Mouse (Mus musculus) neural tube, embryonic 13.5 days (tissue): ENCODE results near the gene Erbb4. TPM values are rescaled to one million over a fixed set of nuclear protein-coding genes. Genes with fewer than 3 reads are reported as not detected.
"Not testable (repeated sequence)": the region's sequence is repeated elsewhere in the genome, so short reads cannot be mapped to it uniquely, and the experiment has no call there.

Source experiments
- ATAC-seq: fragments of 200-750 bp; cut with Nextera tagmentation; 2 replicates; pipeline ENCODE4 v1.8.0; 2017; ENCODE audit warnings: low read depth, mild to moderate bottlenecking, moderate TSS enrichment, moderate library complexity
- H3K27ac ChIP-seq: fragments of 300-500 bp; sonication (generic); replicated peaks from 2 replicates; pipeline ENCODE4 v1.5.1; 2015; ENCODE audit warnings: moderate library complexity, mild to moderate bottlenecking, inconsistent platforms
- H3K27me3 ChIP-seq: fragments of 300-500 bp; sonication (generic); 2 replicates; pipeline ENCODE4 v1.6.1; 2015; ENCODE audit warnings: mild to moderate bottlenecking, inconsistent platforms
- H3K36me3 ChIP-seq: fragments of 300-500 bp; sonication (generic); 2 replicates; pipeline ENCODE4 v1.6.1; 2015; ENCODE audit warnings: mild to moderate bottlenecking, inconsistent platforms
- H3K4me1 ChIP-seq: fragments of 300-500 bp; sonication (generic); replicated peaks from 2 replicates; pipeline ENCODE4 v1.6.1; 2015; ENCODE audit warnings: inconsistent platforms
- H3K4me2 ChIP-seq: fragments of 300-500 bp; sonication (generic); 2 replicates; pipeline ENCODE4 v1.6.1; 2015; ENCODE audit warnings: inconsistent platforms, mild to moderate bottlenecking, moderate library complexity
- H3K4me3 ChIP-seq: fragments of 300-500 bp; sonication (generic); 2 replicates; pipeline ENCODE4 v1.5.1; 2015; ENCODE audit warnings: mild to moderate bottlenecking, inconsistent platforms
- H3K9ac ChIP-seq: fragments of 300-500 bp; sonication (generic); 2 replicates; pipeline ENCODE4 v1.6.1; 2015; ENCODE audit warnings: moderate library complexity, mild to moderate bottlenecking, inconsistent platforms
- H3K9me3 ChIP-seq: fragments of 300-500 bp; sonication (generic); 2 replicates; pipeline ENCODE4 v1.6.1; 2016; ENCODE audit warnings: inconsistent platforms
- WGBS: fragments of 180-500 bp; shearing (Covaris S2); methylation state at CpG from one replicate; pipeline ENCODE4 v1.1.7; 2015; 5-methylcytosine and 5-hydroxymethylcytosine counted together
- polyA plus RNA-seq: library from polyadenylated mRNA; unstranded; fragments of >200 nt; fragmentation: Nextera tagmentation; extraction: Ambion mirVana; gene quantifications from 2 replicates; pipeline ENCODE4 v1.2.1, GENCODE M21; 2015

Erbb4 gene
- polyA plus RNA-seq, 1 experiment from 2014 or later = 13.6 TPM

- Histone ChIP-seq H3K9me3 (no peaks in the 10 kb centered on the region), H3K4me3 (no peak overlapping the region), H3K9ac (no peak overlapping the region), H3K27me3 (no peaks in the 10 kb centered on the region), H3K4me2 (no peak overlapping the region), H3K4me1 (0 out of 2 replicates have a peak, but pooled peaks cover 3% of the 10 kb centered on the region), H3K36me3 (no peaks in the 10 kb centered on the region), H3K27ac (no peak overlapping the region)
- no peak for ATAC-seq
- WGBS = 73% methylated on average over 1 of the region's 1 CpGs
Observed at GRCm38 (mm10) chr1:68831575-68831974, 276.3 kb downstream of the Erbb4 start.

GRCm38 (mm10) chr1:68830501-68831239 is 277.2 kb downstream of the Erbb4 start:
- Histone ChIP-seq H3K27me3 (no peaks in the 10 kb centered on the region), H3K27ac (no peak overlapping the region), H3K4me2 (no peak overlapping the region), H3K4me1 (0 out of 2 replicates have a peak, but pooled peaks cover 3% of the 10 kb centered on the region), H3K9me3 (no peaks in the 10 kb centered on the region), H3K9ac (no peak overlapping the region), H3K4me3 (no peak overlapping the region), H3K36me3 (no peaks in the 10 kb centered on the region)
- 82% methylated on average over 2 of the region's 2 CpGs for WGBS
- ATAC-seq = no peak

GRCm38 (mm10) chr1:68823116-68823644 is 284.7 kb downstream of the Erbb4 start:
- Histone ChIP-seq H3K9ac (no peak overlapping the region), H3K27ac (no peak overlapping the region), H3K4me2 (no peak overlapping the region), H3K27me3 (no peaks in the 10 kb centered on the region), H3K4me1 (no peaks in the 10 kb centered on the region), H3K4me3 (no peak overlapping the region), H3K36me3 (no peaks in the 10 kb centered on the region), H3K9me3 (no peaks in the 10 kb centered on the region)
- no peak for ATAC-seq
- 71% methylated on average over 2 of the region's 2 CpGs for WGBS

GRCm38 (mm10) chr1:68806711-68807110 is 301.1 kb downstream of the Erbb4 start:
- 64% methylated on average over 2 of the region's 2 CpGs for WGBS
- no peak for ATAC-seq
- Histone ChIP-seq H3K36me3 (no peaks in the 10 kb centered on the region), H3K4me1 (peaks cover 5% of the 10 kb centered on the region; the same call in 1 of the 2 replicates), H3K27me3 (no peaks in the 10 kb centered on the region), H3K4me3 (no peak overlapping the region), H3K9ac (no peak overlapping the region), H3K9me3 (no peaks in the 10 kb centered on the region), H3K4me2 (no peak overlapping the region), H3K27ac (0 out of 2 replicates have a peak overlapping the region, but pooled peaks have one; percentile 9)

GRCm38 (mm10) chr1:68787409-68788015 is 320.3 kb downstream of the Erbb4 start:
- 38% methylated on average over 4 of the region's 4 CpGs for WGBS
- H3K4me3 ChIP-seq = no peak overlapping the region
- no peak overlapping the region for H3K9ac ChIP-seq
- H3K36me3 ChIP-seq = no peaks in the 10 kb centered on the region
- ATAC-seq = 0 out of 2 replicates have a peak, but pooled peaks have one; percentile 23
- no peak overlapping the region for H3K4me2 ChIP-seq
- H3K9me3 ChIP-seq = no peaks in the 10 kb centered on the region
- H3K27me3 ChIP-seq = no peaks in the 10 kb centered on the region
- H3K27ac ChIP-seq = no peak overlapping the region
- peaks cover 8% of the 10 kb centered on the region for H3K4me1 ChIP-seq

GRCm38 (mm10) chr1:68780653-68781052 is 327.2 kb downstream of the Erbb4 start:
- H3K9me3 ChIP-seq = no peaks in the 10 kb centered on the region
- no peak overlapping the region for H3K4me2 ChIP-seq
- 0 out of 2 replicates have a peak, but pooled peaks cover 5% of the 10 kb centered on the region for H3K4me1 ChIP-seq
- no peak overlapping the region for H3K9ac ChIP-seq
- H3K27me3 ChIP-seq = no peaks in the 10 kb centered on the region
- H3K4me3 ChIP-seq = no peak overlapping the region
- ATAC-seq = no peak
- H3K36me3 ChIP-seq = no peaks in the 10 kb centered on the region
- WGBS = 12% methylated on average over 2 of the region's 2 CpGs
- H3K27ac ChIP-seq = no peak overlapping the region

GRCm38 (mm10) chr1:68780032-68780431 is 327.8 kb downstream of the Erbb4 start:
- Histone ChIP-seq H3K9me3 (no peaks in the 10 kb centered on the region), H3K4me1 (0 out of 2 replicates have a peak, but pooled peaks cover 5% of the 10 kb centered on the region), H3K27me3 (no peaks in the 10 kb centered on the region), H3K36me3 (no peaks in the 10 kb centered on the region), H3K4me3 (no peak overlapping the region), H3K27ac (no peak overlapping the region), H3K4me2 (no peak overlapping the region), H3K9ac (no peak overlapping the region)
- 86% methylated on average over 1 of the region's 1 CpGs for WGBS
- no peak for ATAC-seq

GRCm38 (mm10) chr1:68766095-68766494 is 341.8 kb downstream of the Erbb4 start:
- H3K27me3 ChIP-seq, H3K4me3 ChIP-seq, H3K4me1 ChIP-seq, H3K36me3 ChIP-seq, H3K4me2 ChIP-seq, H3K27ac ChIP-seq, ATAC-seq, H3K9me3 ChIP-seq, H3K9ac ChIP-seq: not testable (repeated sequence)

- ATAC-seq = no peak
- Histone ChIP-seq H3K27me3 (no peaks in the 10 kb centered on the region), H3K4me2 (no peak overlapping the region), H3K9me3 (no peaks in the 10 kb centered on the region), H3K9ac (no peak overlapping the region), H3K27ac (no peak overlapping the region), H3K4me1 (peaks cover 8% of the 10 kb centered on the region; the same call in 1 of the 2 replicates), H3K36me3 (no peaks in the 10 kb centered on the region), H3K4me3 (no peak overlapping the region)
- WGBS = 70% methylated on average over 5 of the region's 5 CpGs
Observed at GRCm38 (mm10) chr1:68762456-68762855, 345.4 kb downstream of the Erbb4 start.

- peaks cover 3% of the 10 kb centered on the region; the same call in 1 of the 2 replicates for H3K4me1 ChIP-seq
- ATAC-seq = peak; percentile 67
- no peaks in the 10 kb centered on the region for H3K27me3 ChIP-seq
- WGBS = 0% methylated on average over 1 of the region's 1 CpGs
- H3K36me3 ChIP-seq = no peaks in the 10 kb centered on the region
- no peak overlapping the region for H3K9ac ChIP-seq
- H3K9me3 ChIP-seq = no peaks in the 10 kb centered on the region
- no peak overlapping the region for H3K4me2 ChIP-seq
- H3K4me3 ChIP-seq = no peak overlapping the region
- no peak overlapping the region for H3K27ac ChIP-seq
Observed at GRCm38 (mm10) chr1:68748976-68749375, 358.9 kb downstream of the Erbb4 start.

GRCm38 (mm10) chr1:68681478-68681877 is 426.4 kb downstream of the Erbb4 start:
- H3K36me3 ChIP-seq = no peaks in the 10 kb centered on the region
- no peaks in the 10 kb centered on the region for H3K4me1 ChIP-seq
- ATAC-seq = no peak
- no peak overlapping the region for H3K4me2 ChIP-seq
- H3K9ac ChIP-seq = no peak overlapping the region
- no peaks in the 10 kb centered on the region for H3K27me3 ChIP-seq
- H3K27ac ChIP-seq = no peak overlapping the region
- H3K9me3 ChIP-seq = no peaks in the 10 kb centered on the region
- no peak overlapping the region for H3K4me3 ChIP-seq

- WGBS = 53% methylated on average over 4 of the region's 4 CpGs
- Histone ChIP-seq H3K9me3 (no peaks in the 10 kb centered on the region), H3K27me3 (no peaks in the 10 kb centered on the region), H3K27ac (no peak overlapping the region), H3K4me2 (no peak overlapping the region), H3K4me1 (no peaks in the 10 kb centered on the region), H3K36me3 (no peaks in the 10 kb centered on the region), H3K9ac (no peak overlapping the region), H3K4me3 (no peak overlapping the region)
- ATAC-seq = no peak; the same call in 1 of the 2 replicates
Observed at GRCm38 (mm10) chr1:68674667-68675066, 433.2 kb downstream of the Erbb4 start.
